Mouse (Mus musculus) cerebellum, postnatal 4 days (tissue): Measurements from ENCODE around the gene Tnk1.

Experiments used
- DNase-seq, 2 experiments: peaks; one replicate each; pipeline ENCODE4 v3.0.0; 2022; ENCODE audit warnings: low spot score in 2 of 2, mixed read lengths in 1 of 2

Gene Tnk1

DNA sequence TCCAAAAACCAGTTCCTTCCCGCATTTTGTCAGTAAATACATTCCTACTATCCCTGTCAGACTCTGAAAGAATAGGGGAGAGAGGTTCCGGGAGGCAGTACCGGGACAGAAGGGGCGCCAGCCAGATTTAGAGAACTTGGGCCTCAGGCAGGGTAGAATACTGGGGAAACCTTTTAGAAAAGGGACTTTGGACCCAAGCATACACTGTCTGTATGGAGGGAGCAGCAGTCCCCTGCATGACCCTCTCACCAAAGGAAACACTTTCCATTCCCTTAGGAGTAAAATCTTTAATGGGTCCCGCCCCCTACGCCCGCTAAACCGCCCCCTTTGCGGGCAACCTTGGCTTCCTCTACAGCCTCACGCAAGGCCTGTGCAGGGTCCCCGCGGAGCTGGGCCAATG lies 55.2 kb downstream of the Tnk1 start:
- no peak for DNase-seq

GRCm38 (mm10) chr11:69802648-69803105 lies 55.9 kb downstream of the Tnk1 start:
- DNase-seq: peak; percentile 70 to 76

GRCm38 (mm10) chr11:69801379-69801977 lies 57.1 kb downstream of the Tnk1 start, which contains the start of gene Fgf11:
Gene Fgf11 (minus strand): TSS chr11:69801857.
- DNase-seq: no peak
